Mouse (Mus musculus): Measurements from ENCODE around the gene Ugcg. TPM values are rescaled to one million over a fixed set of nuclear protein-coding genes. Genes with fewer than 3 reads are reported as not detected.

The Ugcg gene
- total RNA-seq (2023): 27.3 and 27.8 TPM in 2 replicates

DNA sequence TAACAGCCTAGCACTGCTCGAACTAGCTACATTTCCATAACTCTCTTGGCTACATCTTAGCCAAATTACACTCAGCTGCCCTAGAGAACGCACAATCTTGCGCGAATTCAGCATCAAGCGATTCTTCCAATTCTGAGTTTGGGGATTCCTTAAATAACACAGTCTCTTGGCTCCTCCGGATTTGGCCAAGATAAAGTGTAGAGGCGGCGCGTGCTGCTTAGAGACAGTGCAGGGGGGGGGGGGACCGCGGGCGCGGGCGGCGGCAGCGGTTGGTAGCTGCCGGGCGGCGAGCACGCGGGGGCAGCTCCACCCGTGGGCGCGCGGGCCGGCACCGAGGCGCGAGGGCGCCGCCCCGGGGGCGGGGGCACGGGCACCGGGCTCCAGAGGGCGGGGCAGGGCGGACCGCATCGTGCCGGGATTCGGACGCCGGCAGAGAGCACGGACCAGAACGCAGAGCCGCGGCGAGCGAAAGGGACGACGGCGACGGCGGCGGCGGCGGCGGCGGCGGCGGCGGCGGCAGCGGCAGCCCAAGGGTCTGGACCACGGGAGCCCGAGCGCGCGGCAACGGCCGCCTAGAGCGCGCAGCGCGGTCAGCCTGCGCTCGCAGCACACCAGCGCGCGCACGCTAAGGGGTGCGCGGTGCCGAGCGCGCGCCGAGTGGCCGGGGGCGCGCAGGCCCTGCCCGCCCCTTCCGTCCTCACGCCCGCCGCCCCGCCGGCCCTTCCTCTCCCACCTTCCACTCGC lies at the start of gene Ugcg:
Gene Ugcg, plus strand, starts transcription at position 456 of the 744 bp plus-strand sequence.

Other genes starting within 250 kb of the Ugcg start
- not detected in 2 replicates for gene Zkscan16, start 245.6 kb upstream of the Ugcg start, total RNA-seq (2023)
- 18.2 and 21.9 TPM in 2 replicates for gene Ptgr1, start 202.1 kb upstream of the Ugcg start, total RNA-seq (2023)
- gene Dnajc25, start 194.2 kb upstream of the Ugcg start, total RNA-seq (2023): 6.0 and 6.5 TPM in 2 replicates
- 4.4 TPM in 1 of 2 replicates, not detected in the other for gene Gm20503, start 186.0 kb upstream of the Ugcg start, total RNA-seq (2023)
- gene Gng10, start 154.2 kb upstream of the Ugcg start, total RNA-seq (2023): 60.6 and 65.0 TPM in 2 replicates
- gene AI481877, start 50.3 kb upstream of the Ugcg start, total RNA-seq (2023): not detected in 2 replicates
- 44.8 and 62.6 TPM in 2 replicates for gene Susd1, start 249.4 kb downstream of the Ugcg start, total RNA-seq (2023)

Data from neutrophil, adult 65 days (primary cell).